Mouse (Mus musculus): ENCODE data around the gene Epn2.

GRCm38 (mm10) chr11:61592061-61592460, 12.6 kb upstream of the Epn2 start:
- TF ChIP-seq CTCF (IDR thresholded peaks at IDR 0.05; ENCODE audit: borderline replicate concordance, insufficient read depth, low read depth, low read length) = no peak
- no peak for TF ChIP-seq POLR2A (IDR thresholded peaks at IDR 0.05; ENCODE audit: borderline replicate concordance, insufficient read depth, low read length)
